Mouse (Mus musculus): ENCODE results near the gene Gnl1. TPM values are rescaled to one million over a fixed set of nuclear protein-coding genes. Genes with fewer than 3 reads are reported as not detected.
"Not testable (repeated sequence)": the region's sequence is repeated elsewhere in the genome, so short reads cannot be mapped to it uniquely, and the experiment has no call there.

The Gnl1 gene
- polyA plus RNA-seq, 1 experiment: 34.1 TPM

GRCm38 (mm10) chr17:36021309-36021708 is 41.7 kb downstream of the Gnl1 start:
- Histone ChIP-seq H3K4me3 (replicated peaks; ENCODE audit: extremely low read depth, low read depth, low read length) (no peak overlapping the region), H3K4me1 (ENCODE audit: control insufficient read depth, insufficient read depth, low read length) (peaks cover 17% of the 10 kb centered on the region)
- no peak for DNase-seq
- TF ChIP-seq POLR2A (IDR thresholded peaks at IDR 0.05; ENCODE audit: borderline replicate concordance, extremely low read depth, low read depth, low read length) (no peak), CTCF (IDR thresholded peaks at IDR 0.05; ENCODE audit: insufficient read depth, low read length) (no peak)
- WGBS: 78% methylated on average over 1 of the region's 1 CpGs

DNA sequence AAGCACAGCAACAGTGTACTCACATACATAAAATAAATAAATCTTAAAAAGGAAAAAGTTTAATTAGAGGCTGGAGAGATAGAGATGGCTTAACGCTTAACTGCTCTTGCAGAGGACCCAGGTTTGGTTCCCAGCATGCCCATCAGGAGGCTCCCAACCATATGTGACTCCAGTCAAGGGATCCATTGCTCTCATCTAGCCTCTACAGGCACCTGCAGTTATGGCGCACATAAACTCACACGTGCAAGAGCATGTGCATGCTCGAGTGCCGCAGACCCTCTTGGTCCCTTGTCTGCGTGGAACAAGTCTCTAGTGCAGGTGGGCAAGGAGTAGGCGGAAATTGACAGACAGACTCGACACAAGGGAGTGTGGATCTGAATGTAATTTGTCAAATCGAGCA is 42.4 kb downstream of the Gnl1 start:
- no peak for DNase-seq
- Histone ChIP-seq H3K4me3 (replicated peaks; ENCODE audit: extremely low read depth, low read depth, low read length) (no peak overlapping the region), H3K4me1 (ENCODE audit: control insufficient read depth, insufficient read depth, low read length) (peaks cover 17% of the 10 kb centered on the region)
- TF ChIP-seq POLR2A (IDR thresholded peaks at IDR 0.05; ENCODE audit: borderline replicate concordance, extremely low read depth, low read depth, low read length) (no peak), CTCF (IDR thresholded peaks at IDR 0.05; ENCODE audit: insufficient read depth, low read length) (no peak)
- WGBS: 93% methylated on average over 9 of the region's 9 CpGs

DNA sequence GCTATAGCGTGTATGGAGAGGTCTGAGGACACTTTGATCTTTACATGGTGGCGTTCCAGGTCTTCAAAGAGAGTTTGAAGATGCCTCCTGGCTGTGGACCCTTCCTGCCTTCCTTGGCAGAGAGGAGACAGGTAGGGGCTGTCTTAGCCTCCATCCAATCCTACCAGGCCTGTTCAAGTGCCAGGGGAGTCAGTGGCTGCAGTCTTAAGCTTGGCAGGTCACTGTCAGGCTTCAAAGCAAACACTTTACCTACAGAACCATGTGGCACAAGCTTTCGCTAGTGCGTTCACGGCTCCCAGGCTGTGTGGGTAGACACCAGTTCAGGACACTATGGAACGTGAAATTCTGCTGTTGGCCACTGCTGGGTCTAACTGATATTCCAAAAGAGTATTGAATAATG is 43.3 kb downstream of the Gnl1 start:
- TF ChIP-seq POLR2A (IDR thresholded peaks at IDR 0.05; ENCODE audit: borderline replicate concordance, extremely low read depth, low read depth, low read length): no peak
- no peak for TF ChIP-seq CTCF (IDR thresholded peaks at IDR 0.05; ENCODE audit: insufficient read depth, low read length)
- Histone ChIP-seq H3K4me3 (replicated peaks; ENCODE audit: extremely low read depth, low read depth, low read length) (no peak overlapping the region), H3K4me1 (ENCODE audit: control insufficient read depth, insufficient read depth, low read length) (peaks cover 17% of the 10 kb centered on the region)
- WGBS: 88% methylated on average over 6 of the region's 6 CpGs
- DNase-seq: no peak

DNA sequence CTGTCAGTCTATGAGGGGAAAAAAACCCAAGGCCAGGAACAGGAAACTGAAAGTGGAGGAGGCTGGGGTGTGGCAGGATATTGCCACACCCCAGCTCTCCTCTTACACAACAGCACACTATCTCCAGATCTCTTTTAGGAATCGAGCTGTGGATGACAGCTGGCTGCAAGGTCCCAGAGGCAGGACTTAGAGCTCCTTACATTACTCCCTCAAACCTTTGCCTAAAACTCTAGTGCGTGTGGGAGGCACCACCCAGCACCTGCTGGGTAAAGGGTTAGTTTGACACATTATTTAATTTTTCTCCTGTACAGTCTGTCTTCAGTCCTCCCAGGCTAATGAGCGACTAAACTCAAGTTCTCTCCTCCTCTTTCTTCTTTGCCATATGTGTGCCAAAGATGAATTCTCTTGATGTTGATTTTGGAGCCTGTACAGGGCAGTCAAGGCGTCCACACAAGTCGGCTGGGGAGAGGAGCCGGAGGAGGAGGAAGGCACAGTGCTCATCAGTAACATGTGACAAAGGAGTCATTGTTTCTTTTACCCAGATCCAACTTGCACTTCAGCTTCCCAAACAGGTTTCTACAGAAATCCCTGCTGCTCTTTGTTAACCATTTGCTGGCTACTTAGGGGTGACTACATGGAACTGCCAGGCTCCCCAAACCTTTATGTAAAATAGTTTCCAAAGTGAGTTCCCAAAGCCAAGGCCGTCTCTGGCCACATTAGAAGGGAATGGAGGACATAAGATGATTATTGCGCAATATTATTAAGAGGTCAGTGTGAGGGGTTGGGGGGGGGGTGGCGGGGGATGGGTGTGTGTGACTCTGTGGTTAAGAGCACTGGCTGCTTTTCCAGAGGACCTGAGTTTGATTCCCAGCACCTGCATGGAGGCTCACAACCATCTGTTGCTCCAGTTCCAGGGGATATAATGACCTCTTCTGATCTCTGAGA is 44.3 kb downstream of the Gnl1 start:
- DNase-seq: peak; percentile 39

DNA sequence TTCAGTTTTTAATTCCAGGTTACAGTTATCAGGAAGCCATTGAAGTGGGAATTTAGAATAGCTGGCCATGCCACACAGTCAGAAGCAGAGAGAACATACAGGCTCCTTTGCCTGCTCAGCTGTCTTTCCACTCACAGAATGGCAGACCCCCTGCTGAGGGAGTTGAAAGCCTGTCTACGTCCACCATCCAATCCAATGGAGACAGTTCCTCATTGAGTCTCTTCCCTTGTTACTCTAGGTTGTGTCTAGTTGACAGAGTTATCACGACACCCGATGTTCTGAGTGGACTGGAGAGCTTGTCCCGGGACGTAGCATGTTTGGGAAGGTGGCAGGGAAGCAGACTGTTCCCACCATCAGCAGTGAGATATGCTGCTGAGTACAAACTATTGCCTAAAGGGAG is 45.5 kb downstream of the Gnl1 start:
- WGBS: 66% methylated on average over 5 of the region's 5 CpGs
- Histone ChIP-seq H3K4me1 (ENCODE audit: control insufficient read depth, insufficient read depth, low read length) (peaks cover 17% of the 10 kb centered on the region), H3K4me3 (replicated peaks; ENCODE audit: extremely low read depth, low read depth, low read length) (no peak overlapping the region)
- DNase-seq: no peak
- TF ChIP-seq POLR2A (IDR thresholded peaks at IDR 0.05; ENCODE audit: borderline replicate concordance, extremely low read depth, low read depth, low read length): no peak
- no peak for TF ChIP-seq CTCF (IDR thresholded peaks at IDR 0.05; ENCODE audit: insufficient read depth, low read length)

More for the DNA sequence above, 44.3 kb downstream of the Gnl1 start:
- 0 out of 2 replicates have a peak, but pooled peaks have one; percentile 17 for TF ChIP-seq POLR2A (IDR thresholded peaks at IDR 0.05; ENCODE audit: borderline replicate concordance, extremely low read depth, low read depth, low read length)
- no peak for TF ChIP-seq CTCF (IDR thresholded peaks at IDR 0.05; ENCODE audit: insufficient read depth, low read length)
- H3K4me3 ChIP-seq (replicated peaks; ENCODE audit: extremely low read depth, low read depth, low read length): no peak overlapping the region
- 28% methylated on average over 9 of the region's 9 CpGs for WGBS
- H3K4me1 ChIP-seq (ENCODE audit: control insufficient read depth, insufficient read depth, low read length): peaks cover 17% of the 10 kb centered on the region

- TF ChIP-seq POLR2A (IDR thresholded peaks at IDR 0.05; ENCODE audit: borderline replicate concordance, extremely low read depth, low read depth, low read length) (no peak), CTCF (IDR thresholded peaks at IDR 0.05; ENCODE audit: insufficient read depth, low read length) (no peak)
- no peak for DNase-seq
- WGBS: 71% methylated on average over 4 of the region's 4 CpGs
- Histone ChIP-seq H3K4me3 (replicated peaks; ENCODE audit: extremely low read depth, low read depth, low read length) (no peak overlapping the region), H3K4me1 (ENCODE audit: control insufficient read depth, insufficient read depth, low read length) (peaks cover 22% of the 10 kb centered on the region)
Observed at GRCm38 (mm10) chr17:36025901-36026300, 46.2 kb downstream of the Gnl1 start.

- Histone ChIP-seq H3K4me1 (ENCODE audit: control insufficient read depth, insufficient read depth, low read length) (peaks cover 24% of the 10 kb centered on the region), H3K4me3 (replicated peaks; ENCODE audit: extremely low read depth, low read depth, low read length) (no peak overlapping the region)
- WGBS: 80% methylated on average over 4 of the region's 4 CpGs
- TF ChIP-seq POLR2A (IDR thresholded peaks at IDR 0.05; ENCODE audit: borderline replicate concordance, extremely low read depth, low read depth, low read length): no peak
- no peak for TF ChIP-seq CTCF (IDR thresholded peaks at IDR 0.05; ENCODE audit: insufficient read depth, low read length)
- no peak for DNase-seq
Observed at GRCm38 (mm10) chr17:36027663-36028062, 48.0 kb downstream of the Gnl1 start.

- no peak for DNase-seq
- H3K4me1 ChIP-seq (ENCODE audit: control insufficient read depth, insufficient read depth, low read length): peaks cover 20% of the 10 kb centered on the region
- WGBS: 92% methylated on average over 7 of the region's 7 CpGs
- H3K4me3 ChIP-seq (replicated peaks; ENCODE audit: extremely low read depth, low read depth, low read length): no peak overlapping the region
- TF ChIP-seq POLR2A (IDR thresholded peaks at IDR 0.05; ENCODE audit: borderline replicate concordance, extremely low read depth, low read depth, low read length): no peak
- TF ChIP-seq CTCF (IDR thresholded peaks at IDR 0.05; ENCODE audit: insufficient read depth, low read length): no peak
Observed at GRCm38 (mm10) chr17:36028879-36029619, 49.4 kb downstream of the Gnl1 start.

GRCm38 (mm10) chr17:36030046-36030702 is 50.5 kb downstream of the Gnl1 start:
- not testable (repeated sequence) for DNase-seq

DNA sequence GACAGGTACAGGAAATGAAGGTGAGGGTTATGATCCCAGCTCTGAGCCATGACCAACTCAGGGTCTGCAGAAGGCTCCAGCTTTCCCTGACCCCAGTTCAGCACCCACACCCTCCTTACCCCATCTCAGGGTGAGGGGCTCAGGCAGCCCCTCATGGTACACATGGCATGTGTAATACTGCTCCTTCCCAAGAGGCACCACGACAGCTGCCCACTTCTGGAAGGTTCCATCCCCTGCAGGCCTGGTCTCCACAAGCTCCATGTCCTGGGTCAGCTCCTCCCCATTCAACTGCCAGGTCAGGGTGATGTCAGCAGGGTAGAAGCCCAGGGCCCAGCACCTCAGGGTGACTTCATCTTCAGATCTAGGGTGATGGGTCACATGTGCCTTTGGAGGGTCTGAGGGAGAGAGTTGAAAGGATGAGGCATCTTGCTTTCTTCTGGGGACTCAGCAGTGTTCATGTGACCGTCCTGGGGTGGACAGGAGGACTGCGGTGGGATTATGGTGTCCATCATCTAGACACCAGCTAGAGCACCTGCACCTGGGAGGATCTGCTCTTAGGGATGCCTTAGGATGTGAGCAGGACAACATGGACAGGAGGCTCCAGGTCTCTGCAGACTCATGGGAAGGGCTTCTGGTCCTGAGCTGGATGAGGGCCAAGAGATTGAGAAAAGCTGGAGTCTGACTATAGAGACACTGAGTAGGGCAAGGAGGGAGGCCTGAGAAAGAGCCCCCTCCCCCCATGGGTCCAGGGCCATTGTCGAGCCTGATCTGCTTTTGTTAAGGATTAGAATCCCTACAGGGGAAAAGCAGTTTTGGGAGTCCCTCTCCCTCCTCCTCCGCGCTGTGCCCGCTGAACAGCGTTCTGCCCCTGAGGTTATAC is 51.3 kb downstream of the Gnl1 start:
- not testable (repeated sequence) for DNase-seq
- 51% methylated on average over 8 of the region's 8 CpGs for WGBS
- Histone ChIP-seq H3K4me3 (replicated peaks; ENCODE audit: extremely low read depth, low read depth, low read length) (peak overlapping the region; percentile 62), H3K4me1 (ENCODE audit: control insufficient read depth, insufficient read depth, low read length) (peaks cover 12% of the 10 kb centered on the region)

More at GRCm38 (mm10) chr17:36030046-36030702, 50.5 kb downstream of the Gnl1 start:
- peaks cover 14% of the 10 kb centered on the region for H3K4me1 ChIP-seq (ENCODE audit: control insufficient read depth, insufficient read depth, low read length)
- 74% methylated on average over 4 of the region's 4 CpGs for WGBS
- not testable (repeated sequence) for H3K4me3 ChIP-seq (replicated peaks; ENCODE audit: extremely low read depth, low read depth, low read length)
